Mouse (Mus musculus) testis, adult 2 months (tissue): ENCODE measurements around the gene Slc8a1.

Source experiments
- CTCF ChIP-seq: fragments of 200-500 bp; IDR thresholded peaks from 2 replicates; pipeline ENCODE4 v1.5.1; 2012; ENCODE audit warnings: low read depth, mild to moderate bottlenecking, inconsistent platforms, low read length, moderate library complexity; ENCODE audit not compliant: control insufficient read depth, insufficient read depth, insufficient replicate concordance
- POLR2A ChIP-seq: fragments of 200-500 bp; IDR thresholded peaks from 2 replicates; pipeline ENCODE4 v1.6.1; 2012; ENCODE audit warnings: low read depth, mild to moderate bottlenecking, inconsistent platforms, low read length, moderate library complexity; ENCODE audit not compliant: control insufficient read depth

DNA sequence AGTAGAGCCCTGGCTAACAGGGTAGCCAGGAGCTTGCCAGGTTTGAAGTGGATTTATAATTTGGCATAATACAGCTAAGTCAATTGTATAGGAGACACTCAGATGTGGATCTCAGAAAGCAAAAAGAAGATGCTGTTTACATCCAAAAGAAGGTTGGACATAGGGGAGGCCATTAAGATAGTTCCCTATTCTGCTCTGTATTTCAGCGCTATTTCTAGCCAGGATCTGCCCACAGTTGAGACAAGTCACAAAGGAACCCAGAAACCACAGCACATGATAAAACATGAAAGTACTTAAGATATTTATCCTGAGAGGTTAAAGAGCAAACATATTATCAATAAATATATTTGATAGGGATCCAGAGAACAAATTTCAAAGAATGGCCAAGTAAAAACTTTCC is 43.2 kb downstream of the Slc8a1 start:
- TF ChIP-seq POLR2A (no peak), CTCF (no peak)
